Mouse (Mus musculus) limb, embryonic 10.5 days (tissue): ENCODE data around the gene Col25a1. TPM values are rescaled to one million over a fixed set of nuclear protein-coding genes. Genes with fewer than 3 reads are reported as not detected.

Source experiments
- DNase-seq: peaks from one replicate; pipeline ENCODE4 v3.0.0-alpha.2; 2017; ENCODE audit warnings: low spot score
- H3K27ac ChIP-seq: fragments of 300-500 bp; sonication (generic); 2 replicates; pipeline ENCODE4 v1.5.1; 2016; ENCODE audit warnings: mild to moderate bottlenecking
- H3K27me3 ChIP-seq: fragments of 300-500 bp; sonication (generic); 2 replicates; pipeline ENCODE4 v1.6.1; 2016; ENCODE audit warnings: low read depth, mild to moderate bottlenecking; ENCODE audit not compliant: poor library complexity, severe bottlenecking
- H3K36me3 ChIP-seq: fragments of 300-500 bp; sonication (generic); 2 replicates; pipeline ENCODE4 v1.6.1; 2016; ENCODE audit warnings: mild to moderate bottlenecking, moderate library complexity
- H3K4me1 ChIP-seq: fragments of 300-500 bp; sonication (generic); 2 replicates; pipeline ENCODE4 v1.6.1; 2016
- H3K4me3 ChIP-seq: fragments of 300-500 bp; sonication (generic); 2 replicates; pipeline ENCODE4 v1.5.1; 2016; ENCODE audit warnings: mild to moderate bottlenecking, moderate library complexity
- H3K9me3 ChIP-seq: fragments of 300-500 bp; sonication (generic); replicated peaks from 2 replicates; pipeline ENCODE4 v1.6.1; 2016; ENCODE audit warnings: mild to moderate bottlenecking
- WGBS: fragments of 180-500 bp; shearing (Covaris S2); methylation state at CpG from one replicate; pipeline ENCODE4 v1.1.7; 2016; 5-methylcytosine and 5-hydroxymethylcytosine counted together
- polyA plus RNA-seq: library from polyadenylated mRNA; unstranded; fragments of >200 nt; fragmentation: Nextera tagmentation; extraction: Ambion mirVana; gene quantifications from 2 replicates; pipeline ENCODE4 v1.2.1, GENCODE M21; 2016

Col25a1 gene
- polyA plus RNA-seq, 1 experiment from 2014 or later = 18.3 TPM

DNA sequence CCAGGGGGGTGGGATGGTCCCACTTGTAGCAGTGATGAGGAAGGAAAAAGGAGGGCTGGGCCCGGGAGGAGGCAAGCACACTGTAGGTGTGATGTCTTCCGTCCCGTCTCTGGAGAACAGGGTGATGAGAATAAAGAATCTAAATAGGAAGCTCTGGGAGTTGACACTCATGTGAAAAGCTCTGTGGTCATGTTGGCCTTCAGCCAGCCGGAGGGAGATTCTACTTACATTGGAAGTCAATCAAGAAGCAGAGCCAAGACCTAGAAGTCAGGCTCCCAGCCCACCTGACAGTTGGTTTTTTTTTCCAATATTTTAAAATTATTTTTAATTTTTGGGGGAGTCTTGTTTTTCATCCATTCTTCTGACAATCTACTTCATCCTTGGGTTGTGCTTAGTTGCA lies 297.5 kb downstream of the Col25a1 start:
- WGBS = 95% methylated on average over 4 of the region's 4 CpGs

DNA sequence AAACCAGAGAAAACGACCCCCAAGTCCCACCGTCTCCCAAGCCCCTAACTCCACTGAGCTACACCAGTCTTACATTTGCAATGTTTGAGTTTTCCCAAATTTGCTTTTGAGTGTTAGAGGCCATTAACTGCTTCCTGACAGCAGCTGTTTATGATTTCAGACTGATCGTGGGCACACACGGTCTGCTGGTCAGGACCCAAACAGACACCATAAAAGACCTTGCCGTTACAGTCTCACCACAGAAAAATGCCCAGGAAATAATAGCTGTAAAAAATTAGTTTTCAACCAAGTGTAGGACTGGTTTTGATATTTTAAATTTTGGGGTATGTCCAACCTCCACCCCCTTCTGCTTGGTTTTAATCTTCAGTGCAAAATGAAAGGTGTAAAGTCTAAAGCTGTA lies 298.8 kb downstream of the Col25a1 start:
- Histone ChIP-seq H3K4me3 (0 out of 2 replicates have a peak overlapping the region, but pooled peaks have one; percentile 14), H3K27ac (peak overlapping the region; percentile 73), H3K36me3 (no peaks in the 10 kb centered on the region), H3K27me3 (0 out of 2 replicates have a peak, but pooled peaks cover 5% of the 10 kb centered on the region), H3K9me3 (no peaks in the 10 kb centered on the region), H3K4me1 (peaks cover 36% of the 10 kb centered on the region)
- WGBS = 30% methylated on average over 5 of the region's 5 CpGs
- peak; percentile 34 for DNase-seq

More for the DNA sequence above, 297.5 kb downstream of the Col25a1 start:
- H3K27me3 ChIP-seq = 0 out of 2 replicates have a peak, but pooled peaks cover 5% of the 10 kb centered on the region
- no peak overlapping the region for H3K4me3 ChIP-seq
- DNase-seq = no peak
- peaks cover 45% of the 10 kb centered on the region for H3K4me1 ChIP-seq
- H3K36me3 ChIP-seq = no peaks in the 10 kb centered on the region
- no peak overlapping the region for H3K27ac ChIP-seq
- H3K9me3 ChIP-seq = no peaks in the 10 kb centered on the region

DNA sequence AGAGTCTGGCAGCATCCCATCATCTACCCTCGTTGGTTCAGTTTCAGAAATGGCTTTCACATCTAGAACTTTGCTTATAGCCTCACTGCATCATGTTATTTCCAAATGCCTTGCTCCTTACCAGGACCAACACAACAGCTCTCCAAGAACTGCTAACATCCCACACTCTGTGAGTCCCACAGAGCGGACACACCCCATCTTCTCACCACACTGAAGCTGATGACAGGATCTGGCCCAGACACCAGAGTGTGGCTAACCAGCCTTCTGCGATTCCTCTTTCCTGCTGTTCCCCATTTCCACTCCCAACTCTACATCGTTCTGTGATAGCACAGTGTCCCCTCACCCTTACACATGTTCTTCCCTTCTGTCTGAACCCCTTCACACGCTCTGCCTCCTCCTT lies 301.5 kb downstream of the Col25a1 start:
- DNase-seq = no peak
- Histone ChIP-seq H3K4me3 (no peak overlapping the region), H3K27ac (no peak overlapping the region), H3K9me3 (no peaks in the 10 kb centered on the region), H3K27me3 (no peaks in the 10 kb centered on the region), H3K4me1 (peaks cover 27% of the 10 kb centered on the region), H3K36me3 (no peaks in the 10 kb centered on the region)
- WGBS = 82% methylated on average over 5 of the region's 5 CpGs

DNA sequence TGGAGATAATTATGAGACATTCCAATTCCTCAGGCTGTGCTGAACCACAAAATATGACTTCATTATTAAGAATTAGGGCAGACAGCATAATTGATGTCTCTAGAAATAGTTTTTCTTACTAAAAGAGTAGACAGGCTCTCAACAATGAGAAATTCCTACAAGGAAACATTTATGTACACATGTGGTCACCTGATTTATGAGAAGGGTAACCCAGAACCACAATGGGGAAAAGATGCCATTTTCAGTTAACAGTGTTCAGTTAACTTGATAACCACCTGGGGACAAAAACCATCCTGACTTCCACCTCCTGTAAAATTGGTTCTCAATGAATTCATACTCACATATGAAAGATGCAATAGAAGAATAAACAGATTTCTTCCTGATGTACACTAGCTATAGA lies 305.7 kb downstream of the Col25a1 start:
- Histone ChIP-seq H3K4me3 (no peak overlapping the region), H3K9me3 (no peaks in the 10 kb centered on the region), H3K4me1 (peaks cover 16% of the 10 kb centered on the region), H3K27ac (no peak overlapping the region), H3K36me3 (no peaks in the 10 kb centered on the region), H3K27me3 (no peaks in the 10 kb centered on the region)
- DNase-seq = no peak

DNA sequence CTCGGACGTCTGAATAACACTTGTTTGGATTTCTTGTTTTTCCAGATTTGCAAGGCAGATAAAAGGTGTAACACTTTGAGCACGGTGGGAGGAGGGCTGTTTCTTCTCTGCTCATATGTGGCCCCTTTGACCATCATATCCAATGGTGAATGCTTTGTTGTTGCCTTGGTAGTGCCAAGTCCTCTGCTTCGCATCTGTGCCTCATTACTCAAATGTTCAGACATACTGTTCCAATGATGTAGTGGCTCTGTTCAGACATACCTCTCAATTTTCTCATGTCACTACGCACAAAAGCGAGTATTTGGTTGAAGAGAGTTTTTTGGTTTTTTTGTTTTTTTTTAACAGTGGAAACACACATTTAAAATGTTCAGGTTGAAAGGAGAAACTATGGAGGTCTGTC lies 308.5 kb downstream of the Col25a1 start:
- WGBS = 86% methylated on average over 6 of the region's 6 CpGs
- no peaks in the 10 kb centered on the region for H3K27me3 ChIP-seq
- H3K4me1 ChIP-seq = peaks cover 27% of the 10 kb centered on the region
- no peaks in the 10 kb centered on the region for H3K9me3 ChIP-seq
- H3K4me3 ChIP-seq = no peak overlapping the region
- no peak overlapping the region for H3K27ac ChIP-seq
- H3K36me3 ChIP-seq = no peaks in the 10 kb centered on the region
- DNase-seq = no peak

DNA sequence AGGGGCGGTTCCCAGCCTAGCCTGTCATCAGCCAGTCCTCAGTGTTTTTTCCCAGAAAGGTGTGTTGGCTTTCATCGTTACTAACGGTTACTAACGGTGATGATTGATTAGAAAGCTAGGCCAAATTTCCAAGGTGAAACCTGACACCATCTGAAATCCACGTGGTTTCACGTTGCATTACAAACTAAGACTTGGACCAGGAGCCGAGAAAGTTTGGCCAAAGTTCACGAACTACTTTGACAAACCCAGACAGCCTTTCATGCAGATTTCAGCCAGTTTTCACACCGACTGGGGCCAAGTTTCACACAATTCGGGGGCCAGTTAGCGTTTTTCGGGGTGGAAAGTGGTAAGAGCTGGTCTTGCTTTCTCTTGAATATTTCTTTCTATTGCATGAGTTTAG lies 309.4 kb downstream of the Col25a1 start:
- Histone ChIP-seq H3K9me3 (no peaks in the 10 kb centered on the region), H3K36me3 (no peaks in the 10 kb centered on the region), H3K4me1 (peaks cover 27% of the 10 kb centered on the region), H3K4me3 (no peak overlapping the region), H3K27me3 (no peaks in the 10 kb centered on the region), H3K27ac (peak overlapping the region; percentile 32; the same call in 1 of the 2 replicates)
- 49% methylated on average over 12 of the region's 12 CpGs for WGBS
- no peak for DNase-seq

DNA sequence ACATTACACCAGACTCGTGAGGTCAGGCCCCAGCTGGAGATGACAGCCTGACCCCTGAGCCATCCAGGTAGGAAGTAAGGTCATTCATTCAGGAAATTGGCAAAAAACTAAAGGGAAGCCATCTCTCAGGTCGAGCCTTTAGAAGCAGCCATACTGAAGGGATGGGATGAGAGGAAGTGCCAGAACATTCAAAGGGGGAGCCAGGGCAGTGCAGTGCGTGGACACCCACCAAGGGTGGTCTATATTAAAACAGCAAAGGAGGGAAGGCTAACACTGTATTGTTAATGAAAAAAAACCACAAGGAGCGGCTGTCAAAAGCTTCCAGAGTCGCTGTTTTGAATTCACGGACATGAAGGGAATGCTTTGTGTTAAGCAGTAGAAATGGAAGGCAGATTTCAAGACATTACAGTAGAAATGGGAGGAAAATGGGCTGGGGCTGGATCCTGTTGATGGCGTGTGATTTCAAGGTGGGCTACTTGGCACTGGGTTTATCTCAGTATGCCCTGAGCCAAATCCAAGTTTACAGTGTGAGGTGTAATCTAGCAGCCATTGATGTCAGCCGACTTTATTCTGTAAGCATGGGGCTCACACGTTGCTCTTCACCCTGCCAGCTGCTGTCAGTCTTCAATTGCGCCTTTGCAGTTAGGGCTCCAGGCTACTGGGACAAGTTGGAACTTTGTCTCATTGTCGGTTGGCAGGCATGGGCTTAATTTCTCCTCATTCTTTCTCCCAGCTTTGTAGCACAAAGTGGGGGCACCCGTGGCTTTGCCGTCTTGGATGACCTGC lies 312.7 kb downstream of the Col25a1 start:
- no peak for DNase-seq
- Histone ChIP-seq H3K4me1 (peaks cover 27% of the 10 kb centered on the region), H3K27me3 (no peaks in the 10 kb centered on the region), H3K27ac (no peak overlapping the region; the same call in 1 of the 2 replicates), H3K4me3 (no peak overlapping the region), H3K9me3 (no peaks in the 10 kb centered on the region), H3K36me3 (no peaks in the 10 kb centered on the region)
- WGBS = 57% methylated on average over 13 of the region's 13 CpGs

DNA sequence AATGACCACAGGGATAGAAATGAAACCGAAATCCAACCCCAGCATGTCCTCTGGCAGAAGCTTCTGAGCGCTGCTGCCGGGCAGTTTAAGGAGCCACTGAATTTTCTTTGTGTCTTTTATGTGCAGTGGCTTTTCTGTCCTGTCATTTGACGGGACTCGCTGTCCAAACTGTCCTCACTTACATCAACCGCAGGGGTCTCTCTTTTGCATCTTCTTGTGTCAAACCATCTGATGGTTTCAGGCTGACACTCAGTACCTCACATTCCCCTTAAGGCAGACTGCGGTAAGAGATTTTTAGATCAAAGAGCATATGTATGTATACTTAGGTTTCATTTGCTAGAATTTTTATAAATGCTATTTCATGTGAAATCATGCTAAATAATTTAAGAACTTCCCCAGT lies 318.6 kb downstream of the Col25a1 start:
- DNase-seq = no peak
- H3K9me3 ChIP-seq = no peaks in the 10 kb centered on the region
- WGBS = 86% methylated on average over 7 of the region's 7 CpGs
- no peak overlapping the region for H3K4me3 ChIP-seq
- H3K4me1 ChIP-seq = peaks cover 5% of the 10 kb centered on the region
- H3K36me3 ChIP-seq = no peaks in the 10 kb centered on the region
- H3K27ac ChIP-seq = no peak overlapping the region
- no peaks in the 10 kb centered on the region for H3K27me3 ChIP-seq

DNA sequence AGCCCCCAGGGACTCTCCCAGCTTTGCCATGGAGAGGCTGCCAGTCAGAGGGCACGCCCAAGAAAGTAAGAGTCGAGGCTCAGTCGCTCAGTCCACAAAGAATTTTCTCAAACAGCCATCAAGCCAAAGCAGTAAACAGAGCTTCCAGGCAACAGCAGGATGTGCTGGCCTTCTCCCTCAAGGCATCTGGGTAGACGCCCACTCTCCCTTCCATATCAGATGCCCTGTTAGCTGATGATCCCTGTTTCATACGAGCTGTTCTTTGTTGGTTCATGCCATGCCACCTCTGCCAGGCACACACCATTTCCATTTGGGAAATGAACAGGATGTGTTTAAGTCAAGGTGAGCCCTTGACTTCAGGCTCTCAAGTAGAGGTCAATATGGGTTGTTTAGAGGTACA lies 334.1 kb downstream of the Col25a1 start:
- no peak for DNase-seq
- H3K36me3 ChIP-seq = peaks cover 8% of the 10 kb centered on the region
- H3K4me1 ChIP-seq = peaks cover 6% of the 10 kb centered on the region; the same call in 1 of the 2 replicates
- WGBS = 94% methylated on average over 5 of the region's 5 CpGs
- H3K27ac ChIP-seq = no peak overlapping the region
- no peak overlapping the region for H3K4me3 ChIP-seq
- no peaks in the 10 kb centered on the region for H3K27me3 ChIP-seq
- H3K9me3 ChIP-seq = no peaks in the 10 kb centered on the region

DNA sequence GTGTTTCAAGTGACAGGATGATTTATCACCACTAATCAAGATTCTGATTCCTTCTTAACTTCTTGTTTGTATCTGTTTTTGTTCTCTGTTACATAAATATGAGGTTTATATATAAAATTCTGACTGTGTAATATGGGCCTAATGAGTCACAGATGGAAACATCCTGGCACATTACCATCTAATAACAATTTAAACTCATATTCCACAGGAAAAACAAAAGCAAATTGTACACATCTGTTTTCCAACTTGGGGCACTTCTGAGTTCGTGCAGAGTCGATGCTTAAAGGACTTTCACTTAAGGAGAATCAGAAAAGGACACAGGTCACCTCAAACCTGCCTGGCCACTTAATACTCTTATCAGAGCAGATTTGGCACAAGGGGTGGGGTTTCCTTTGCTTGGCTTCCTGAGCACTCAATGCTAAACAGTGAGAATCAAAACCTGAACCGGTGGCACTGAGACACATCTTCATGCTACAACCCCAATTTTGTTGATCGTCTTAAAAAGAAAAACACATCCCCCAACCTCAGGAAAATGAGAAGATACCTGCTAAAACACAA lies 342.0 kb downstream of the Col25a1 start:
- no peak overlapping the region for H3K4me3 ChIP-seq
- H3K27ac ChIP-seq = no peak overlapping the region
- no peaks in the 10 kb centered on the region for H3K36me3 ChIP-seq
- H3K4me1 ChIP-seq = peaks cover 33% of the 10 kb centered on the region
- no peaks in the 10 kb centered on the region for H3K27me3 ChIP-seq
- 47% methylated on average over 4 of the region's 4 CpGs for WGBS
- no peaks in the 10 kb centered on the region for H3K9me3 ChIP-seq
- no peak for DNase-seq

DNA sequence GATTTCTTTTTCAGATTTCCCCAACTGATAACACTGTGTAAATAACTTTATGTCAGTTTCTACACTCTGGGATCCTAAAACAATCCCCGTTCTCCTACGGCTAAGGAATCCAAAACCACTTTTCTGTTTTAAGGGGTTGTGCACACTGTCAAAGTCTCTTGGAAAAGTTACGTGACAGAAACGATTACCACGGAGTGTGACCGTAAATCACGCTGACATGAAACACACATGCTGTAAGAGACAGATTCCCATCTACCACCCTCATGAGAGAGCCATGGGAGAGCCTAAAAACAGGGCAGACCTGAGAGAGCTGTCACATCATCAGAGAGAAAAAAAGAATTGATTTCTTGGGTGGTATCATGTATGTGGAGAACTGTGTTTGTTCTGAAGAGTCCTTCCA lies 342.7 kb downstream of the Col25a1 start:
- H3K9me3 ChIP-seq = no peaks in the 10 kb centered on the region
- WGBS = 36% methylated on average over 7 of the region's 7 CpGs
- H3K27me3 ChIP-seq = no peaks in the 10 kb centered on the region
- H3K4me3 ChIP-seq = no peak overlapping the region
- peaks cover 33% of the 10 kb centered on the region for H3K4me1 ChIP-seq
- DNase-seq = no peak
- no peaks in the 10 kb centered on the region for H3K36me3 ChIP-seq
- H3K27ac ChIP-seq = no peak overlapping the region

DNA sequence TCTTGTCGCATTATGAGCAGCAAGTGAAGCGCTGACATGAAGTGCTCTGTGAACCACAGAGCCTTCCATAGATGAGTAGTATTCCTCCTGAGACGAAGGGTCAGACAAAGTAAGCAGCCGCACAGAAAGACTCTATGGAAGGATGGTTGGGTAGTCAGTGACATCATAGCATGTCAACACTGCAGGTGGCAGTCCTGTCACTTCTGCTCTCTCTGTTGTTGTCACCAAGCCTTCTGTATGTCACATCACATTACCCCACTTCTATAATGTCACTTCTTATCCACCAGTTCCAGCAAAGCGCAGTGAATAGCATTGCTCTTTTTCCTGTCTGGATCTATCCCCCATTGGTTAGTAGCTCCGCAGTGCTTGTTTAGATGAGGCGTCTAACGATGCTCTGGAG lies 351.2 kb downstream of the Col25a1 start:
- H3K27ac ChIP-seq = no peak overlapping the region
- no peaks in the 10 kb centered on the region for H3K4me1 ChIP-seq
- no peak overlapping the region for H3K4me3 ChIP-seq
- no peaks in the 10 kb centered on the region for H3K27me3 ChIP-seq
- H3K36me3 ChIP-seq = no peaks in the 10 kb centered on the region; the same call in 1 of the 2 replicates
- DNase-seq = no peak
- 97% methylated on average over 8 of the region's 8 CpGs for WGBS
- no peaks in the 10 kb centered on the region for H3K9me3 ChIP-seq

DNA sequence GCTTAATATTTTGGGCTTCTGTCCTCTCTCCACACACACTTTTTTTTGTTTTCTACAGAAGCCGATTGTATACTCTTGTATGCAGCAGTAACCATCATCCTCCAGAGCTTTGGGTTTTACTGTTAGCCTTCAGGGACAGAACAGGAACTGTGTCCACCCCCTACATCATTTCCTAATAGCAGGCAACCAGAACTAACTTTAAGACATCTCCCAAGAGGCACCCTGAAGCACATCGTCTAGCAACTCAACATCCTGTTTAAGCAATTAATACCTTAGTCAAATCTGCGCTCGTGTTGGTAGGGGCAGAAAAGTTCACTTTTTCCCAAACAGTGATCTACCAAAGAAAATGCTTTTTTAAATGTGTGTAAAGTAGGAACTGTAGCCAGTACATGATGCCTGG lies 357.5 kb downstream of the Col25a1 start:
- Histone ChIP-seq H3K27me3 (no peaks in the 10 kb centered on the region), H3K4me1 (peaks cover 15% of the 10 kb centered on the region), H3K27ac (no peak overlapping the region), H3K9me3 (no peaks in the 10 kb centered on the region), H3K36me3 (no peaks in the 10 kb centered on the region), H3K4me3 (no peak overlapping the region)
- no peak for DNase-seq
- WGBS = 83% methylated on average over 4 of the region's 4 CpGs
